Mouse (Mus musculus) forebrain, embryonic 10.5 days (tissue): ENCODE measurements at regions not wholly inside any gene's neighbourhood (a gene's known extent, or its start where the extent isn't known, plus 50 kb on each side); places are given as distances from the start of the nearest gene placed in this dataset.

ENCODE experiments used
- DNase-seq: peaks from one replicate; pipeline ENCODE4 v3.0.0-alpha.2; 2017; ENCODE audit warnings: low spot score; ENCODE audit errors: extremely low spot score
- H3K27ac ChIP-seq: fragments of 300-500 bp; sonication (generic); 2 replicates; pipeline ENCODE4 v1.5.1; 2016; ENCODE audit warnings: mild to moderate bottlenecking
- H3K27me3 ChIP-seq: fragments of 300-500 bp; sonication (generic); 2 replicates; pipeline ENCODE4 v1.6.1; 2016; ENCODE audit warnings: mild to moderate bottlenecking; ENCODE audit not compliant: poor library complexity, severe bottlenecking
- H3K36me3 ChIP-seq: fragments of 300-500 bp; sonication (generic); replicated peaks from 2 replicates; pipeline ENCODE4 v1.6.1; 2016; ENCODE audit warnings: mild to moderate bottlenecking, moderate library complexity
- H3K4me1 ChIP-seq: fragments of 300-500 bp; sonication (generic); 2 replicates; pipeline ENCODE4 v1.6.1; 2016
- H3K4me3 ChIP-seq: fragments of 300-500 bp; sonication (generic); 2 replicates; pipeline ENCODE4 v1.5.1; 2016; ENCODE audit warnings: mild to moderate bottlenecking, moderate library complexity
- H3K9me3 ChIP-seq: fragments of 300-500 bp; sonication (generic); 2 replicates; pipeline ENCODE4 v1.6.1; 2016; ENCODE audit warnings: mild to moderate bottlenecking, moderate library complexity
- WGBS: fragments of 180-500 bp; shearing (Covaris S2); methylation state at CpG from one replicate; pipeline ENCODE4 v1.1.7; 2016; 5-methylcytosine and 5-hydroxymethylcytosine counted together

DNA sequence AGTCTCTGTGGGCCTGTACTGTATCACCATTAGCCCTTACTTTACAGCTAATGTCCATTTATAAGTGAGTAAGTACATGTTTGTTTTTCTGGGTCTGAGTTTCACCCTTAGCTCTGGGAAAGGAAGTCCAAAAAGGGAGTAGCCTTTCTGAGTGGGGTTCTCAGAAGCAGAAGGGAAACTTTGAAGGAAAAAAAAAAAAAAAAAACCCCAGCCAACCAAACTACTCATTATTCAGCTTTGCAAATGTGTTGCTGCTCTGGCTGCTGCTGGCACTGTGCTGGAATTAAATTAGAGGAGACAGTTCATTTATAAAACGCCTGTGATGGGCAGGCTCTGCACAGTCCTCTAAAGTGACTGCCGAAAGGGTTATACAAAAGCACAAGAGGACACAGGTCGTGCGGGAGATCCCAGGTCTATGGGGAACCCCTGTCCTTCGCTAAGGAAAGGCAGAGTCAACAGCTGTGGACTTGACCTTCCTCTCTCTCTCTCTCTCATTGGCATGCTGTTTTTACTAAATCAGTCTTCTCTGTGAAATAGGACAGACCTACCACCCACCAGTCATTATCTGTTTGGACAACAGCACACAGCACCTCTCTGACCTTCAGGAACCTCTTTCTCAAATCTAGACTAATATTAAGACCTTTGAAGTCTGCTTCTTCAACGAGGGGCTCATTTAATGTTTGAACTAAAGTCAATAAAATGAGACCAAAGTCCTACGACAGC, 165.4 kb downstream of the Cd47 start:
- Histone ChIP-seq H3K36me3 (no peaks in the 10 kb centered on the region), H3K4me1 (peaks cover 4% of the 10 kb centered on the region; the same call in 1 of the 2 replicates), H3K4me3 (no peak overlapping the region), H3K27ac (no peak overlapping the region), H3K27me3 (no peaks in the 10 kb centered on the region), H3K9me3 (no peaks in the 10 kb centered on the region)
- 81% methylated on average over 7 of the region's 7 CpGs for WGBS
- DNase-seq: no peak

DNA sequence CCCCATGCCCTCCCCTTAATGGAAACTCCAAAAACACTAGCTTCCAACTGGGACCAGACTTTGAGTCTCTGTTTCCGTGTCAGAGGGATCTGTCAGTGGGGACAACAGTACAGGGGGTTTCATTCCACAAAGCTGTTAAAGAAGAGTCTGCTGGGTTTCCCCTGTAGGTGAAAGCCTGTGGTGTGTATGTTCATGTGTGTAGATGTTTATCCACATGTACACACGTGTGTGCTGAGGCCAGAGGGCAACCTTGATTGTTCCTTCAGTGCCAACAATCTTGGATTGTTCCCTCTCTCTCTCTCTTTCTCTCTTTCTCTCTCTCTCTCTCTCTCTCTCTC, 165.9 kb downstream of the Cd47 start:
- no peak overlapping the region for H3K27ac ChIP-seq
- peaks cover 4% of the 10 kb centered on the region; the same call in 1 of the 2 replicates for H3K4me1 ChIP-seq
- no peaks in the 10 kb centered on the region for H3K36me3 ChIP-seq
- no peak overlapping the region for H3K4me3 ChIP-seq
- no peaks in the 10 kb centered on the region for H3K27me3 ChIP-seq
- no peak for DNase-seq
- no peaks in the 10 kb centered on the region for H3K9me3 ChIP-seq
- 88% methylated on average over 2 of the region's 2 CpGs for WGBS

DNA sequence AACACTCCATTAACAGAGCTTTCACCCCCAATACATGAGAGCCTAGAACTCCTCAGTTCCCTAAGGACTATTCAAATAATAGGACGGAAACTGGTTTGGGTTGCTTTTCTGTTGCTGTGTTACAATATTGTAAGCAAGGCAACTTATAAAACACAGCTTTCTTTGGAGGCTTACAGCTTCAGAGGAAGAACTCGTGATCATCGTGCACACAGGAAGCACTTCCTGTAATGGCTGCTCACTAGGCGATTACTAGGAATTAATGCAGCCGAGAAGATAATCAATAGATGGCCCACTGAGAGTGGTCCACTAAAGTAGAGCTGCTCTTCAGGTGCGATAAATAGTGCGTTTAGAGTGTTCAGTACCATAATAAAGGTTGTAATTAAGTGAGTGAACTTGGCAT, 166.8 kb downstream of the Cd47 start:
- WGBS: 91% methylated on average over 7 of the region's 7 CpGs
- Histone ChIP-seq H3K9me3 (no peaks in the 10 kb centered on the region), H3K27ac (no peak overlapping the region), H3K4me3 (no peak overlapping the region), H3K4me1 (peaks cover 4% of the 10 kb centered on the region; the same call in 1 of the 2 replicates), H3K27me3 (no peaks in the 10 kb centered on the region), H3K36me3 (no peaks in the 10 kb centered on the region)
- no peak for DNase-seq

DNA sequence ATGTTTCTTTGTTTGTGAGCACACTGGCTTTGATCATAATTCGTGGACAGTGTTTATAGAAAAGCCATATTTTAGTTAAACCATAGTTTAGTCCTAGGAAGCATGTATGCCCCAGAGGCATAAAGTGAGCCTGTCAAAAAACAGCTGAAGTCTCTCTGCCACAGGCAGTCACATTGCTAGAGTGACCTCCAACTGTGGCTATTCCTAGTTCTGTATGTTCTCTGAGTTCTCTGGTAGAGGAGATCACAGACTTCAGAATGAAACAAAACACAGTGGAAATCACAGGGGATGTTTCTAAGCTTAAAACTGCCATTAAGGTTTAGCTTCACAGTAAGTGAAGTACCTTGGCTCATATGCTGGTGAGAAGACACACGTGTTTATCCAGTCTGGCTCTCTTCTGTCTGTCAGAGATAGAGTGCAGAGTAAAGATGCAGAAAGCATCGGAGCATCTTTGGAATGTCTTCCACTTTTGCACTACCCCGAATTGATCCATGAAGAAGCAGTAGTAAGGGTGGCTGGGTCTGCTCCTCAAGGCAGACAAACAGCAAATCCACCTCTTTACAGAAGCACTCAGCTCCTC, 168.0 kb downstream of the Cd47 start:
- Histone ChIP-seq H3K4me1 (peaks cover 4% of the 10 kb centered on the region; the same call in 1 of the 2 replicates), H3K9me3 (no peaks in the 10 kb centered on the region), H3K4me3 (no peak overlapping the region), H3K27me3 (no peaks in the 10 kb centered on the region), H3K27ac (no peak overlapping the region), H3K36me3 (no peaks in the 10 kb centered on the region)
- no peak for DNase-seq
- WGBS: 93% methylated on average over 4 of the region's 4 CpGs

DNA sequence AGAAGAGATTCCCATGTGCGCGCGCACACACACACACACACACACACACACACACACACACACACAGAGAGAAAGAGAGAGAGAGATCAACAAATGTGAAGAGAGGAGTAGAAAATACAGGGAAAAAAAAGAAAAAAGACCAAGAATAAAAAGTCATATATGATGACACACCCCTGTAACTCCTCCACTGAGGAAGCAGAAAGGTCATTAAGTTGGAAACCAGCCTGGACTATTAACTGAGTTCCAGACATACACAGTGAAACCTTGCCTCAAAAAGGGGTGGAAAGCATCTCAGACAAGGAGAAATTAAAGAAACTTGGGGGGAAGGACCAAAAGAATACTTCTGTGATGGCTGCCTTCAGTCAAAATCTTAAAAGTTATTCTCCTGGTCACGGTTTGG, 168.7 kb downstream of the Cd47 start:
- Histone ChIP-seq H3K4me3 (no peak overlapping the region), H3K9me3 (no peaks in the 10 kb centered on the region), H3K36me3 (no peaks in the 10 kb centered on the region), H3K27me3 (no peaks in the 10 kb centered on the region), H3K27ac (no peak overlapping the region), H3K4me1 (peaks cover 4% of the 10 kb centered on the region; the same call in 1 of the 2 replicates)
- 96% methylated on average over 4 of the region's 4 CpGs for WGBS
- no peak for DNase-seq

DNA sequence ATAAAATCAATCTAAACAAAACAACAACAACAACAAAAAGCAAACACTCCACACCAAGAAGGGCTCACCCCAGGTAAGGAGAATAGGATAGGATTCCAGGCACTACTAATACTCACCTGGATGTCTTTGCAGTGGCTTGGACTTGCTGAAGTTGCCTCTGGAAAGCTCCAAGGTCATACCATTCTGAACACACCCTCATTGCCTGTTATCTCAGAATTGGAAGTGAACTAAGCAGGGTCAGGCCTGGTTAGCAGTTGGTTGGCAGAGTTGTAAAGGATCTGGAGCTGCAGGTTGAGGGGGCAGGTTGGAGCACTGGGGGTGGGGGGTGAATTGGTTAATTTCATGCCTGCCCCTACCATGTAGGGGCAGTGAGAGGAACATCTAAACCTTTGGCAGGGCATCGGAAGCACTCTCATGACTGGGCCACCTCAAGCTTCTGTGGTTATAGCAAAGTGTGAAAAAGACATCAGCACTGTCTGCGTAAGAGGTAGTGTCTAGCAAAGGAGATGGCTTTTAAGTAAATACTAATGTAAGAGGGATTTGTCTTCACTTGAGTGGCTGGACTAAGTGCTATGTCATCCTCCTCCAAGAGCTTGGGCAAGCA, 169.5 kb downstream of the Cd47 start:
- WGBS: 95% methylated on average over 2 of the region's 2 CpGs
- no peaks in the 10 kb centered on the region for H3K36me3 ChIP-seq
- no peak overlapping the region for H3K27ac ChIP-seq
- H3K27me3 ChIP-seq: no peaks in the 10 kb centered on the region
- no peak overlapping the region for H3K4me3 ChIP-seq
- no peaks in the 10 kb centered on the region for H3K9me3 ChIP-seq
- DNase-seq: no peak
- peaks cover 4% of the 10 kb centered on the region; the same call in 1 of the 2 replicates for H3K4me1 ChIP-seq

DNA sequence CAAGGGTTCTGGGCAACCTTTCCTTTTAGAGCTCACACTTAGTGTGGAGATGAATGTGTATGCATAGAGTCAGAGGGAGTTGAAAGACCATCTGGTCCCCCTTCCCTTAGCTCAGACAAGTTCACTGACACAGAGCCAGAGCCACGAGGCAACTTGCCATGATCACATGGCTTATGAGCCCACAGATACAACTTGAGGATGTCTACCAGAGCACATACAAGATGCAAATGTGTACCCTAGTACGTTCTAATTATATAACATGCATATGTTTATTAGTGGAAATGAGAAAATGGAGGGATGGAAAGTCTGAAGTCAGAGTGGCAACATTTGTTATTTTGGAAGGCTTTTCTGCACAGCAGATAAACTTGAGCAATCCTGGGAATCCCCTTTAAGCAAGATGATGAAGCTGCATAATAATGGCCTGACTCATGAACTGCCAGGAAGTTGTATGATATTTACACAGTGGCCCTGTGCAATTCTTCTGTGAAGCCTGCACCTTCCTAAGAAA, 170.0 kb downstream of the Cd47 start:
- Histone ChIP-seq H3K36me3 (no peaks in the 10 kb centered on the region), H3K4me3 (no peak overlapping the region), H3K27me3 (no peaks in the 10 kb centered on the region), H3K27ac (no peak overlapping the region), H3K4me1 (peaks cover 4% of the 10 kb centered on the region; the same call in 1 of the 2 replicates), H3K9me3 (no peaks in the 10 kb centered on the region)
- no peak for DNase-seq
- WGBS: 83% methylated on average over 2 of the region's 2 CpGs

DNA sequence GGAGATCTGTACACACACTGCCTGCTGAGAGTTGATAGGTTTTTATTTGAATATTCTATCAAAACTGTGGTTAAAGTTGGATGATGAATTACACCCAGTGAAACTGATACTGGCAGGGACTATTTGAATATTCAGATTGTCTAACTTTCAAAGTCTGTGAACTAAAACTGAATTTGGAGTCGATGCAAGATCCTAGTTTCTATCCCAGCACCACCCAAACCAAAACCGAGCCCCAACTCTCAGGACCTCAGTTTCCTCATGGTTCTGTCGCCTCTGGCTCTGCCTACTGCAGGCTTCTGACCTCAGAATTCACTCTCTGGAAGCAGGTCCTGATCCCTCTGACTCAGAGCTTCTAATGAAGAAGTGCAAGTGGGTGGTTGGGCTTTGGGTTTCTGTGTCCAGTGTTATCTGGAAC, 170.8 kb downstream of the Cd47 start:
- H3K27ac ChIP-seq: no peak overlapping the region
- no peak for DNase-seq
- no peaks in the 10 kb centered on the region for H3K27me3 ChIP-seq
- 91% methylated on average over 3 of the region's 3 CpGs for WGBS
- peaks cover 4% of the 10 kb centered on the region; the same call in 1 of the 2 replicates for H3K4me1 ChIP-seq
- no peak overlapping the region for H3K4me3 ChIP-seq
- no peaks in the 10 kb centered on the region for H3K36me3 ChIP-seq
- no peaks in the 10 kb centered on the region for H3K9me3 ChIP-seq

DNA sequence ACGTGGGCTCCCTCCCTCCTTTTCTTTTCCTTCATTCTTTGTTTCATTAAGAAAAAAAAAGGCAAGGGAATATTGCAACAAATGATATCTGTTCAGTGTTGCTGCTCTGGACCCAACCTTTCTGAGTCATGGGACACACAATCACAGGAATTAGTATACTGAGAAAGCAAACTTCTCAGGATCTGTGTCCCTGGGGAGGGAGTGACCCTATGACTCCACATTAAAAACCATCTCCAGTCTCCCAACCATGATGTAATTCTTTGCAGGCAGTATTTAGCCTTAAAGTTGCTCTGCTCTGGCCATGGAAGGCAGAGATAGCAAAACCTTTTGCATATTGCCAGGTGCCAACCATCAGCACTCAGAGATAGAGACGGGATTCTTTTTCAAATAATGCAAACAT, 176.9 kb downstream of the Cd47 start:
- DNase-seq: no peak
- Histone ChIP-seq H3K36me3 (no peaks in the 10 kb centered on the region), H3K27me3 (no peaks in the 10 kb centered on the region), H3K4me1 (peaks cover 9% of the 10 kb centered on the region), H3K27ac (no peak overlapping the region), H3K4me3 (no peak overlapping the region), H3K9me3 (no peaks in the 10 kb centered on the region)
- WGBS: 93% methylated on average over 2 of the region's 2 CpGs

DNA sequence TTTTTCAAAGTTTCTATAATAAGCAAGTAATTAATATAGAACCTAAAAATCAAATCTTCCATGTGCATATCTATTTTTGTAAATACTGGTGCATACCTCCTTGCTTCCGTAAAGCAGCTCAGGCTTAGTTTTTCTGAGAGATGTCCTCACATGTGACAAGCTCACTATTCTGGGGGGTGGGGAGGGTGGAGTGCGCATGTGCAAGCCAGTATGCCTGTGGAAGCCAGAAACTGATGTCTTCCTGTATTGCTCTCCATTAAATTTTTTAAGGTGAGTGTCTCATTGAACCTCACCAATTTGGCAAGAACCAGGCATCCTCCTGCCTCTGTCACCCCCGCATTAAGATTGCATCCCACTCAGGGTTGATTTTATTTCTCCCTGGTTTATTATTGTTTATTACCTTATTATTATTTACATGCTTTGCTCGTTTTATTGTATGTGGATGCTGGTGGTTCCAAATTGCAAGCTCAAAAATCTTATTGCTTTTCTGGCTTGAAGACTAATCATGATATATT, 179.2 kb downstream of the Cd47 start:
- no peak for DNase-seq
- Histone ChIP-seq H3K4me1 (peaks cover 10% of the 10 kb centered on the region), H3K36me3 (no peaks in the 10 kb centered on the region), H3K27me3 (no peaks in the 10 kb centered on the region), H3K9me3 (no peaks in the 10 kb centered on the region), H3K4me3 (no peak overlapping the region), H3K27ac (no peak overlapping the region)
- WGBS: 94% methylated on average over 4 of the region's 4 CpGs

DNA sequence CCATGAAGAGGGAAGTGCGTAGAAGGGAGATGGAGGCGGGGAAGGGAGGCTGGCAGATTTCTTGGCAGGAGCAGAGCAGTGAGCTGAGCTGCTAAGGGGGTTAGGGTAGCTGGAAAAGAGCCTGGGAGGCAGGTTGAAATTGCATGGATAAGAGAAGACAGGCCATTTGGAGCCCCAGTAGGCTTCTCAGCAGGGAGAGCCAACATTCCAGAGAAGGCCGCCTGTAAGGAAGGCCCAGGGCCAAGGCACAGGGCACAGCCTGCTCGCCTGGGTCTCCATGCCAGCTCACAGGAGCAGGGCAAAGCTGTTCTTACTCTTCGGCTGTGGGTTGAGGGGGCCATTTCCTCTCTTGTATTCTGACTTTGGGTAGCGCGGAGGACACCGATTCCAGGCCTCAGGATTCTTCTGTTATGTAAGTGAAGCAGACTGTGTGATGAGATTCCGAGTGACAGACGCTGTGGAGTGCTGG, 179.9 kb downstream of the Cd47 start:
- no peak for DNase-seq

DNA sequence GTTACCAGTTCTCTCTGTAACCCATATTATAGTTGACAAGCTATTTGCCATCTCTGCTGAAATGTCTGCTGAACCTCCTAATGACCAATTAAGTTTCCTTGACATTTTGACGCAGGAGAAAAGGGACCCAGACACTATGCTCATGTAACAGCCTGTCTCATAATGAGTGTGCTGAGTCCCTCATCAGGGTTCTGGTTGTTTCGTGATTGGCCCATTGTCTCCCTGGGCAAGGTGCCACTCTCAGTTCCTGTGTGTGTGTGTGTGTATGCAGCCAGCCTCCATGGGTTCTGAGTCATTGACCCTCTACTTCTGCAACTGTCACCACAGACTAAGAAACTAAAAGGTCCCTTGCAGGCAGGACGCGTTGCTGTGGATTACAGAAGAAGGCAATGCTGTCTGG, 181.8 kb downstream of the Cd47 start:
- no peaks in the 10 kb centered on the region for H3K27me3 ChIP-seq
- no peak overlapping the region for H3K4me3 ChIP-seq
- no peaks in the 10 kb centered on the region for H3K9me3 ChIP-seq
- H3K27ac ChIP-seq: no peak overlapping the region
- H3K4me1 ChIP-seq: peaks cover 10% of the 10 kb centered on the region
- 81% methylated on average over 4 of the region's 4 CpGs for WGBS
- no peak for DNase-seq
- no peaks in the 10 kb centered on the region for H3K36me3 ChIP-seq

More for the DNA sequence above, 179.9 kb downstream of the Cd47 start:
- Histone ChIP-seq H3K4me3 (no peak overlapping the region), H3K27ac (peak overlapping the region; percentile 60; the same call in 1 of the 2 replicates), H3K27me3 (no peaks in the 10 kb centered on the region), H3K9me3 (no peaks in the 10 kb centered on the region), H3K4me1 (peaks cover 10% of the 10 kb centered on the region), H3K36me3 (no peaks in the 10 kb centered on the region)
- WGBS: 39% methylated on average over 10 of the region's 10 CpGs
